Mouse (Mus musculus) embryonic fibroblast, embryonic 13.5 days (primary cell): Measurements from ENCODE around the gene Bpifb6.

Experiments
- CTCF ChIP-seq: IDR thresholded peaks from 2 replicates; pipeline ENCODE4 v1.5.1; 2011; ENCODE audit warnings: mild to moderate bottlenecking, control low read depth, low read length, moderate library complexity, borderline replicate concordance; ENCODE audit not compliant: insufficient read depth
- POLR2A ChIP-seq: IDR thresholded peaks from 2 replicates; pipeline ENCODE4 v1.6.1; 2011; ENCODE audit warnings: low read depth, mild to moderate bottlenecking, control low read depth, low read length, moderate library complexity

GRCm38 (mm10) chr2:153943537-153943936 is 43.3 kb downstream of the Bpifb6 start:
- TF ChIP-seq CTCF (peak; percentile 26; the same call in 1 of the 2 replicates), POLR2A (no peak)
